Mouse (Mus musculus) thymus, postnatal 10 days (tissue): ENCODE measurements around the gene Wdfy3.
"Not testable (repeated sequence)": the region's sequence is repeated elsewhere in the genome, so short reads cannot be mapped to it uniquely, and the experiment has no call there.

Experiments
- DNase-seq, 2 experiments: peaks; one replicate each; pipeline ENCODE4 v3.0.0; 2021; ENCODE audit warnings: low spot score in 2 of 2

The Wdfy3 gene

GRCm38 (mm10) chr5:102069767-102070413, at the start of gene Wdfy3:
TSS of gene Wdfy3 (minus strand) at chr5:102069921.
- peak in 1 of 2 experiments; percentile 10 for DNase-seq

GRCm38 (mm10) chr5:102113009-102113408, 43.3 kb upstream of the Wdfy3 start:
- DNase-seq: no peak

- no peak for DNase-seq
Measured at GRCm38 (mm10) chr5:102112034-102112433, 42.3 kb upstream of the Wdfy3 start.

GRCm38 (mm10) chr5:102110031-102110430, 40.3 kb upstream of the Wdfy3 start:
- DNase-seq: no peak

- no peak for DNase-seq
Measured at GRCm38 (mm10) chr5:102105919-102106318, 36.2 kb upstream of the Wdfy3 start.

GRCm38 (mm10) chr5:102101815-102102214, 32.1 kb upstream of the Wdfy3 start:
- not testable (repeated sequence) for DNase-seq

GRCm38 (mm10) chr5:102100246-102101241, 30.8 kb upstream of the Wdfy3 start:
- no peak for DNase-seq

GRCm38 (mm10) chr5:102095576-102095975, 25.9 kb upstream of the Wdfy3 start:
- no peak for DNase-seq

- DNase-seq: no peak
Measured at GRCm38 (mm10) chr5:102090686-102091085, 21.0 kb upstream of the Wdfy3 start.

GRCm38 (mm10) chr5:102084737-102085705, 15.3 kb upstream of the Wdfy3 start:
- DNase-seq: no peak

- DNase-seq: peak in 1 of 2 experiments; percentile 19
Measured at GRCm38 (mm10) chr5:102074086-102074485, 4.4 kb upstream of the Wdfy3 start.

GRCm38 (mm10) chr5:102072057-102072456, 2.3 kb upstream of the Wdfy3 start:
- no peak for DNase-seq

GRCm38 (mm10) chr5:102071241-102071640, 1.5 kb upstream of the Wdfy3 start:
- DNase-seq: no peak

- DNase-seq: no peak
Measured at GRCm38 (mm10) chr5:102070788-102071187, 1.1 kb upstream of the Wdfy3 start.

GRCm38 (mm10) chr5:102070414-102070768, 670 bp upstream of the Wdfy3 start:
- no peak for DNase-seq

GRCm38 (mm10) chr5:102069051-102069766, 512 bp downstream of the Wdfy3 start:
- no peak for DNase-seq

- no peak for DNase-seq
Measured at GRCm38 (mm10) chr5:102066458-102066857, 3.3 kb downstream of the Wdfy3 start.

GRCm38 (mm10) chr5:102063013-102063752, 6.5 kb downstream of the Wdfy3 start:
- no peak for DNase-seq

GRCm38 (mm10) chr5:102061816-102062215, 7.9 kb downstream of the Wdfy3 start:
- no peak for DNase-seq

GRCm38 (mm10) chr5:102055946-102056345, 13.8 kb downstream of the Wdfy3 start:
- DNase-seq: no peak
